Mouse (Mus musculus) urinary bladder, postnatal 0 days (tissue): ENCODE results near the gene Rabl3. TPM values are rescaled to one million over a fixed set of nuclear protein-coding genes. Genes with fewer than 3 reads are reported as not detected.

Experiments used
- polyA plus RNA-seq: library from polyadenylated mRNA; unstranded; fragments of >200 nt; fragmentation: Nextera tagmentation; extraction: Ambion mirVana; gene quantifications from 2 replicates; pipeline ENCODE4 v1.2.1, GENCODE M21; 2015

The Rabl3 gene
- 11.1 and 11.7 TPM in 2 replicates for polyA plus RNA-seq

GRCm38 (mm10) chr16:37539611-37540580 is at the start of gene Rabl3, which contains the start of gene Gtf2e1:
Gene Rabl3, plus strand, starts transcription at chr16:37539885.
Gene Gtf2e1, minus strand, starts transcription at chr16:37539789.

GRCm38 (mm10) chr16:37579994-37580393 is 40.3 kb downstream of the Rabl3 start, which contains the start of gene Hgd:
Gene Hgd, plus strand, starts transcription at chr16:37580153.

Other genes with a start within 250 kb of the Rabl3 start
- gene Stxbp5l, start 154.9 kb upstream of the Rabl3 start, polyA plus RNA-seq = 0.05 and 0.15 TPM in 2 replicates
- gene Gtf2e1, start 96 bp upstream of the Rabl3 start, polyA plus RNA-seq = 9.7 and 12.1 TPM in 2 replicates
- gene Hgd, start 40.3 kb downstream of the Rabl3 start, polyA plus RNA-seq = 0.21 and 0.60 TPM in 2 replicates
- gene Ndufb4, start 114.6 kb downstream of the Rabl3 start, polyA plus RNA-seq = 76.5 and 94.2 TPM in 2 replicates
- 499 and 632 TPM in 2 replicates for gene Fstl1, start 237.0 kb downstream of the Rabl3 start, polyA plus RNA-seq